In genomic region chr3:139869779-139870178, GRCm38 (mm10) we compare ENCODE assay signal across 15 mouse cellular contexts.
DNase-seq lines count a peak whose midpoint lies in the region; ATAC-seq lines count a peak whose summit lies in the region.
"Had no signal": no experiment of that assay in that cellular context is flagged by ENCODE, and none has a peak within 500 bp of the region (broad histone marks: within the 10 kb centered on the region; RNA-seq: fewer than 3 reads in every experiment).

No protein-coding gene starts in this region.

- ATAC-seq in common myeloid progenitor, adult 5-6 weeks (replicated peaks; ENCODE audit: low read depth, poor library complexity, severe bottlenecking), result peak; percentile 50; the same call in 1 of the 2 replicates
- ATAC-seq in megakaryocyte progenitor cell, adult 5-6 weeks (replicated peaks; ENCODE audit: poor library complexity), result peak; percentile 89
- ATAC-seq: forebrain, embryonic 13.5 days; forebrain, embryonic 15.5 days; forebrain, postnatal 0 days had no signal

- DNase-seq in brain, adult 2 months (ENCODE audit: low read depth, low spot score), result peak; percentile 51
- DNase-seq in right cerebral cortex, adult 2 months (ENCODE audit: low spot score in 2 of 2), result no peak
- no peak for DNase-seq in frontal cortex, adult 2 months (ENCODE audit: extremely low spot score in 1 of 2, low spot score in 1 of 2)
- DNase-seq: adrenal gland, adult 8-10 months; adrenal gland, postnatal 14 days; adrenal gland, postnatal 36 days; cerebellum, adult 11-12 months; cerebellum, adult 9-11 months; cerebellum, postnatal 14 days; cerebellum, postnatal 36 days; forebrain, postnatal 0 days had no signal
